Mouse (Mus musculus) erythroblast, embryonic 14.5 days (primary cell): ENCODE results near the gene Kcnt2. TPM values are rescaled to one million over a fixed set of nuclear protein-coding genes. Genes with fewer than 3 reads are reported as not detected.

Experiments used
- H3K27me3 ChIP-seq: 2 replicates; pipeline ENCODE4 v1.6.1; 2012; ENCODE audit warnings: inconsistent platforms; ENCODE audit not compliant: control insufficient read depth
- H3K36me3 ChIP-seq: 2 replicates; pipeline ENCODE4 v1.6.1; 2012; ENCODE audit warnings: mild to moderate bottlenecking, inconsistent platforms; ENCODE audit not compliant: control insufficient read depth
- H3K4me1 ChIP-seq: 2 replicates; pipeline ENCODE4 v1.6.1; 2012; ENCODE audit warnings: inconsistent platforms; ENCODE audit not compliant: control insufficient read depth
- H3K4me3 ChIP-seq: replicated peaks from 2 replicates; pipeline ENCODE3; 2012; ENCODE audit warnings: moderate library complexity, mild to moderate bottlenecking, inconsistent platforms
- H3K9me3 ChIP-seq: 2 replicates; pipeline ENCODE4 v1.6.1; 2012; ENCODE audit warnings: low read length, inconsistent platforms, mixed read lengths; ENCODE audit not compliant: control insufficient read depth
- GATA1 ChIP-seq: IDR thresholded peaks from 2 replicates; pipeline ENCODE4 v1.6.1; 2012; ENCODE audit warnings: low read length, inconsistent platforms, mixed read lengths
- TAL1 ChIP-seq: IDR thresholded peaks from 3 replicates; pipeline ENCODE4 v1.6.1; 2012; ENCODE audit warnings: low read length, inconsistent platforms, mixed read lengths
- polyA plus RNA-seq: library from polyadenylated mRNA; stranded (reverse); fragments of >175 nt; gene quantifications from 2 replicates; pipeline ENCODE4 v1.2.3, GENCODE M21; 2012

The Kcnt2 gene
- polyA plus RNA-seq, result not detected in 2 replicates

DNA sequence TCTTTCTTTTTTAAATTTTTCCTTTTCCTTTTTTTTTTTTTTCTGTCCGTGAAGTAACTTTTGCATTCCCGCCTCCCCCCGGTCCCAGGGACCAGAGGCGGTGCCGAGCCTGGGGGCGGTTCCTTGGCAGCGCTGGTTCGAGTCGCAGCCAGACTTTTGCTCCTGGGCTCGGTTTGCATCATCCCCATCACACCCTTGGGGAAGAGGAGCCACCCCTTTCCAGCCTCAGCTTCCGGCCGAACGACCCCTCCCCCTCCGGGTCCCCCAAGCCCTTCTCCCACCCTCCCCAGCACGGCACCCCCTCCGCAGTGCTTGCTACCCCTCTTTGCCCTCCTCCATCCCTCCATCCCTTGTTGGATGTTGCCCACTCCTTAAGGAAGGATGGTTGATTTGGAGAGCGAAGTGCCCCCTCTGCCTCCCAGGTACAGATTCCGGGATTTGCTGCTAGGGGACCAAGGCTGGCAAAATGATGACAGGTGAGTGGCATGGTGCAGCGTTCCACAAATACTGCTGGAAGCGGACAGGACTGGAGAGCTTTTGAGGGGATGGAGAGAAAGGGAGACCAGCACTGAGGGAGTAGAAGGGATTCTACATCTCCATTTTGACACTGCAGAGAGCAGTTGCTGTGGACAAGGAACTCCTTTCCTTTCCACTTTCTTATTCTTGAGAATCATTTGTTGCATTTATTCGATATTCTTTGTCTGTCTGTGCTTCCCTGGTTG, at the start of gene Kcnt2:
Gene Kcnt2 (plus strand): TSS at position 283 of the 722 bp plus-strand sequence.
- no peak for TF ChIP-seq TAL1
- TF ChIP-seq GATA1, result no peak
- Histone ChIP-seq H3K4me1 (no peaks in the 10 kb centered on the region), H3K4me3 (peak within 1 kb of the TSS; percentile 14), H3K27me3 (peaks cover 2% of the 10 kb centered on the region; the same call in 1 of the 2 replicates), H3K36me3 (no peaks in the 10 kb centered on the region), H3K9me3 (no peaks in the 10 kb centered on the region)

DNA sequence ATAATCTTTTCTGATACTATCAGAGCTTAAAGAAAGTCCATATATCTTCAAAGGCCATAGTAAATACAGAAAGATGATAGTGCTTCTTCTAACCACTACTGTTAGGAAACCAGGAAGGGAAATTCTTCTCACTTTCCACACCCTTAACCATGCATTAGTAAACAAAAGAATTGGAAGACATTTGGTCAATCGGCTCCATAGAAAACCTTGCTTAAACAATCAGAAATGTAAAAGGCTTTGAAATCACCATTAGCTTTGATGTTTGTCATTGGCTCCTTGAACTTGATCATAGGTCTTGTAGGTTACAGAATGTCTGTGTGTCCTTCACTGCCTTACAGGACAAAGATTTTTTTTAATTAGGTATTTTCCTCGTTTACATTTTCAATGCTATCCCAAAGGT, 40.6 kb upstream of the Kcnt2 start:
- H3K4me3 ChIP-seq, result no peak overlapping the region
- H3K4me1 ChIP-seq, result no peaks in the 10 kb centered on the region
- H3K27me3 ChIP-seq, result no peaks in the 10 kb centered on the region
- H3K36me3 ChIP-seq, result no peaks in the 10 kb centered on the region
- peaks cover under 1% of the 10 kb centered on the region; the same call in 1 of the 2 replicates for H3K9me3 ChIP-seq
- no peak for TF ChIP-seq GATA1
- no peak for TF ChIP-seq TAL1

DNA sequence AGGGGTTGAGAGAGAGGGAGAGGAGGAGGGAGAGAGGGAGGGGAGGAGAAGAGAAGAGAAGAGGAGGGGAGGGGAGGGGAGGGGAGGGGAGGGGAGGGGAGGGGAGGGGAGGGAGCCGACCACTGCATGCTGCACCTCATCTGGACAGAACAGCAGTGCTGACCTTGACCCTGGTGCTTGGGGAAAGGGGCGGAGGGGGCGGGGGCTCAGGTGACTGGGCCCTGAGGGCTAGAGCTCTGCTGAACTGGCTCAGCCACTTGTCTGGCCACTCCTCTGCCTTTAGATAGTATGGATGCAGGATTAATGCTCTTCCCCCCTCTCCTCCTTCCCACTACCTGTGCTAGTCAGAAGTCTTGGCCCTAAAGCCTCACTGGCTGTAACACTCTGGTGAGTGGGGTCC, 20.7 kb upstream of the Kcnt2 start:
- no peaks in the 10 kb centered on the region for H3K4me1 ChIP-seq
- H3K9me3 ChIP-seq, result peaks cover 2% of the 10 kb centered on the region; the same call in 1 of the 2 replicates
- no peaks in the 10 kb centered on the region for H3K36me3 ChIP-seq
- no peak overlapping the region for H3K4me3 ChIP-seq
- H3K27me3 ChIP-seq, result no peaks in the 10 kb centered on the region
- TF ChIP-seq GATA1 (no peak), TAL1 (no peak)

DNA sequence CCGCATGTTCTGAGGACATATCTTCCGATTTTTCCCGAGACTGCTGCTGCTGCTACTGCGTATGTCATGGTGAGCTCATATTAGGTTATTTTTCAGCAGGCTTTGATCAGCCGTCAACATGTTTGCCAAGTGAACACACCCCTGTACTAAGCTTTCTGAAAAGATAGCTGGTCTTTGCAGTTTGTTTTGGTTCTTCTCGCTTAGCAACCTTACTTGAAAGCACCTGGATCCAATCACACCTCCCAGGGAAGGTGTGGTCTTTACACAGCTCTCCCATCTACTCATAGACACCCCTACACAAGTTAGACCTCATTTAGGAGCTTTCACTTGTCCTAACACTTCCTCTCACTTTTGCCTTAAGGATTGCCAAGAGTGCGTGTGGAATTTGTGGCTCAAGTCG, 19.3 kb upstream of the Kcnt2 start:
- H3K36me3 ChIP-seq, result no peaks in the 10 kb centered on the region
- no peaks in the 10 kb centered on the region for H3K4me1 ChIP-seq
- H3K27me3 ChIP-seq, result no peaks in the 10 kb centered on the region
- H3K4me3 ChIP-seq, result no peak overlapping the region
- TF ChIP-seq TAL1 (no peak), GATA1 (no peak)
- H3K9me3 ChIP-seq, result peaks cover 2% of the 10 kb centered on the region; the same call in 1 of the 2 replicates

DNA sequence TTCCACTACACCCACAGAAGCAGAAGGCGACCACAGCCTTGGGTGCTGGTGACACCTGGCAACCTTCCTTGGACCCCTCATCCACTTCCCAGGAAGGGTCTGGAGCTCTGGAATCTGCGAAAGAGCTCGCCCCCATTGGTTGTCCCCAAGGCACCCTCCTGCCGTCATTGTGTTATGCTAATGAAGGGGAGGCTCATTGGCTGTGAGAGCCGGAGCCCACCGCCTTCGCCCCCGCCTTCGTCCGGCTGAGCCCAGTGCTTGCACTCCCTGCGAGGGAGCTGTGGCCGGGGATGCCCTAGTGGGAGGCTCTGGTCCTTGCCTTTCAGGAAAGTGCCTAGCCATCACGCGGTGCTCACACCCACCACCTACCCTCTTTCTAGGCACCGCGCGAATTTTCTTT, 493 bp upstream of the Kcnt2 start:
- Histone ChIP-seq H3K9me3 (no peaks in the 10 kb centered on the region), H3K4me1 (no peaks in the 10 kb centered on the region), H3K27me3 (peaks cover 2% of the 10 kb centered on the region; the same call in 1 of the 2 replicates), H3K4me3 (peak overlapping the region; percentile 14), H3K36me3 (no peaks in the 10 kb centered on the region)
- TF ChIP-seq TAL1 (no peak), GATA1 (no peak)

DNA sequence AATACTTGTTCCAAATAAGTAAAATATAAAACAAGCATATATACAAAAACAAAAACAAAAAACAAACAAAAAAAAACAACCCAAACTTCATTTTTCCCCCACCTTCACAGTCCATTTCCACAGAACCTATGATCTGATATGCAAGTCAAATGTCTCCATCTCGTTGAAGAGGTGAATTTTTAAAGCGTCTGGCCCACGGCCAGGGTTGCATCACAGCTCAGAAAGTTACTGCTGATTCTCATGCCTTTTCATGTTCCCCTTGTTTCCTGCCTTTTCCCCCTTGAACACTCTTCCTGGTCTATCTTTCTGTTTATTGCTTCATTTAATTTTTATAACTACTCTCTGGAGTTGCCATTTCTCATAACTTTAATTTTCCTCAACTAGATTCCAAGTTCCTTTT, 18.7 kb downstream of the Kcnt2 start:
- no peaks in the 10 kb centered on the region for H3K36me3 ChIP-seq
- no peak overlapping the region for H3K4me3 ChIP-seq
- H3K4me1 ChIP-seq, result no peaks in the 10 kb centered on the region
- H3K9me3 ChIP-seq, result no peaks in the 10 kb centered on the region
- no peak for TF ChIP-seq GATA1
- no peak for TF ChIP-seq TAL1
- no peaks in the 10 kb centered on the region for H3K27me3 ChIP-seq

DNA sequence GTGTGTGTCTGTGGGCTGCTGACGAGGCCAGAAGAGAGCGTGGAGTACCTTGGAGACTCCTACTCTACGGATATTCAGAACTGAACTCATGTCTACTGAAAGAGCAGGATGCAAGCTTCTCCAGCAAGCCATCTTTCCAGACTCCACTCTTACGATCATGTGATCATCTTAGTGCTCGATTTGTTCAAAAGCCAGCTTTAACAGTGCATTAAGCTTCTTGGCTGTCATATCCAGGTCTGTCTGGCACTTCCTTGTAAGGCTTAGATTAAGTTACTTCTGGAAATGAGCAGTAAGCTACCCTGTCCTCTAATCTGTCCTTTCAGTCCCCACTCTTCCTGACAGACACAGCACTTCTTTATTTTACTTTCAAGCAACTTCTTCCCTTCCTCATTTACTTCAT, 20.1 kb downstream of the Kcnt2 start:
- Histone ChIP-seq H3K27me3 (no peaks in the 10 kb centered on the region), H3K4me1 (no peaks in the 10 kb centered on the region), H3K4me3 (no peak overlapping the region), H3K9me3 (no peaks in the 10 kb centered on the region), H3K36me3 (no peaks in the 10 kb centered on the region)
- TF ChIP-seq GATA1 (no peak), TAL1 (no peak)

DNA sequence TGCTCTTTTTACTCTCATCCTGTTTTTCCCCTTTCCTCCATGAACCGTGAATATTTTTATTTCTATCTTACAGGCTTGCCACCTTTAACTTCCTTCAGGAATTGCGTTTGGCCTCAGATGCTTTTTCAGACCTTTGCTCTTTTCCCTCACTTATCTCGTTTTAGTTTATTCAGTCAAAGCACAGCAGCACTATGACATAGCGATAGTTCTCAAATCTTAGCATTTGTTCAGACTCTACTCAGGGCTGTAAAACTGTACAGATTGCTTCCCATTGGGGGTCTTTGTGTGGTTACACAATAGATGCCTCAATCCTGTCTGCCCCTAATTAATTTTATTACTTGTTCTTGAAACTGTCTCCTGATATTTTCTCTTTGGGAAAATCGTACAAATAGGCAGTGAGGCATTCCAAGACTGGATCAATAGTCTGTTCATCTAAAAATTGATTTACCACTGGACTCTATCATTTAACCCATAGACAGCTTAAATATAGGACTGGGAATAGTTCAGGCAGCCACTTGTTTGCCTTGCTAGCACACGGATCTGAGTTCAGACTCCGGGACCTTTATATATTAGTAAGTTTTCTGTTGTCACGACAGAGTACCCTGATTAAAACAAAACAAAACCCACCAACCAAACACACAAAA, 20.8 kb downstream of the Kcnt2 start:
- H3K9me3 ChIP-seq, result no peaks in the 10 kb centered on the region
- no peaks in the 10 kb centered on the region for H3K27me3 ChIP-seq
- H3K4me1 ChIP-seq, result no peaks in the 10 kb centered on the region
- no peak overlapping the region for H3K4me3 ChIP-seq
- no peaks in the 10 kb centered on the region for H3K36me3 ChIP-seq
- TF ChIP-seq TAL1 (no peak), GATA1 (no peak)

DNA sequence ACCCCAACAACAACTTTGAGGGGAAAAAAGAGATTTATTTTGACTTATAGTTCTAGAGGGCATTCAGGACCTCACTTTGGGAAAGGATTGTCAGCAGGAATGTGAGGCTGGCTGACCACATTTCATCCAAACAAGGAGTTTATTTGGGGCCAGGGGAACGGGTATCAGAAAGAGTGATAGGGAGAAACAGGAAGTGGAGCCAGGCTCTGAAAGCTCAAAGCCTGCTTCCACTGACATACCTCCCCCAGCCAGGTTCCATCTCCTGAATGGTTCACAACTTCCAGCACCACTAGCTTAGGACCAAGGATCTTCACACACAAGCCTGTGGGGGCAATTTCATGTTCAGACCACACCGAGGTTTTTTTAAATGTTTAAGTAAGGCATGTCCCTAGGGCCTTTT, 21.3 kb downstream of the Kcnt2 start:
- H3K9me3 ChIP-seq, result no peaks in the 10 kb centered on the region
- no peaks in the 10 kb centered on the region for H3K27me3 ChIP-seq
- no peaks in the 10 kb centered on the region for H3K36me3 ChIP-seq
- no peak for TF ChIP-seq TAL1
- no peak for TF ChIP-seq GATA1
- H3K4me1 ChIP-seq, result no peaks in the 10 kb centered on the region
- H3K4me3 ChIP-seq, result no peak overlapping the region
